In genomic region chr8:126429635-126430034, GRCm38 (mm10) we compare ENCODE assay signal across 19 mouse cellular contexts. TPM values are rescaled to one million over a fixed set of nuclear protein-coding genes. Genes with fewer than 3 reads are reported as not detected.
DNase-seq lines count a peak whose midpoint lies in the region; TF ChIP-seq lines count a peak whose summit lies in the region.
"Had no signal": no experiment of that assay in that cellular context is flagged by ENCODE, and none has a peak within 500 bp of the region (broad histone marks: within the 10 kb centered on the region; RNA-seq: fewer than 3 reads in every experiment).

No protein-coding gene starts in this region.

- no peak for TF ChIP-seq POLR2A in cortical plate, adult 2 months (IDR thresholded peaks at IDR 0.05; ENCODE audit: extremely low read depth, insufficient read depth, low read length)

- TF ChIP-seq CTCF in layer of hippocampus, adult 2 months (conservative IDR thresholded peaks at IDR 0.05): no peak
- no peak for TF ChIP-seq CTCF in cortical plate, adult 2 months (IDR thresholded peaks at IDR 0.05; ENCODE audit: extremely low read depth, insufficient read depth, low read length)

- peaks cover 8% of the 10 kb centered on the region for H3K4me1 ChIP-seq in cortical plate, adult 2 months (ENCODE audit: control insufficient read depth, insufficient read depth, low read length)
- H3K4me1 ChIP-seq in heart, embryonic 10.5 days: no peaks in the 10 kb centered on the region
- H3K4me1 ChIP-seq: embryonic facial prominence, embryonic 10.5 days; embryonic facial prominence, embryonic 12.5 days; forebrain, embryonic 13.5 days; forebrain, embryonic 15.5 days had no signal

- DNase-seq in layer of hippocampus, adult 2 months (ENCODE audit: low spot score in 2 of 2): no peak
- no peak for DNase-seq in layer of hippocampus, postnatal 14 days (ENCODE audit: low spot score in 2 of 2)
- peak; percentile 41 to 70 for DNase-seq in left cerebral cortex, postnatal 25 days (ENCODE audit: low spot score in 2 of 2)
- no peak for DNase-seq in left cerebral cortex, adult 9 months (ENCODE audit: low spot score in 2 of 2)
- DNase-seq in heart, embryonic 10.5 days (ENCODE audit: low spot score): no peak
- DNase-seq: adrenal gland, adult 2 months; adrenal gland, postnatal 10 days; adrenal gland, postnatal 25 days; cerebellum, adult 11 months; cerebellum, adult 18-20 months; cerebellum, adult 8-10 months; cerebellum, adult 9-11 months; cerebellum, postnatal 14 days; cerebellum, postnatal 36 days had no signal

- peaks cover 79% of the 10 kb centered on the region for H3K36me3 ChIP-seq in heart, embryonic 10.5 days

- 89% methylated on average over 5 of the region's 5 CpGs for WGBS in heart, embryonic 10.5 days

- no peaks in the 10 kb centered on the region for H3K27me3 ChIP-seq in heart, embryonic 10.5 days (ENCODE audit: insufficient read depth, poor library complexity, severe bottlenecking)
- H3K27me3 ChIP-seq: embryonic facial prominence, embryonic 12.5 days; forebrain, embryonic 13.5 days; forebrain, embryonic 15.5 days had no signal

- intact Hi-C loops in left cerebral cortex, postnatal 25 days (cut with DNase I): no loop called here

- no peaks in the 10 kb centered on the region for H3K9me3 ChIP-seq in heart, embryonic 10.5 days
- H3K9me3 ChIP-seq: embryonic facial prominence, embryonic 10.5 days; embryonic facial prominence, embryonic 12.5 days; forebrain, embryonic 13.5 days; forebrain, embryonic 15.5 days had no signal

- H3K4me3 ChIP-seq in layer of hippocampus, adult 2 months: no peak overlapping the region
- H3K4me3 ChIP-seq in cortical plate, adult 2 months (ENCODE audit: insufficient read depth, low read length): no peak overlapping the region
- no peak overlapping the region for H3K4me3 ChIP-seq in heart, embryonic 10.5 days
- H3K4me3 ChIP-seq: embryonic facial prominence, embryonic 10.5 days; embryonic facial prominence, embryonic 12.5 days; forebrain, embryonic 13.5 days; forebrain, embryonic 15.5 days had no signal

- H3K27ac ChIP-seq in layer of hippocampus, adult 2 months: 0 out of 2 replicates have a peak overlapping the region, but pooled peaks have one; percentile 23
- peak overlapping the region; percentile 12; the same call in 1 of the 2 replicates for H3K27ac ChIP-seq in cortical plate, adult 2 months (ENCODE audit: insufficient read depth, low read length)
- H3K27ac ChIP-seq in heart, embryonic 10.5 days: no peak overlapping the region
- H3K27ac ChIP-seq: embryonic facial prominence, embryonic 10.5 days; embryonic facial prominence, embryonic 12.5 days; forebrain, embryonic 13.5 days; forebrain, embryonic 15.5 days had no signal

RNA-seq across cellular contexts. Expression of gene Coa6, which starts 7.3 kb away (rescaled TPM):
- total RNA-seq in layer of hippocampus, adult 2 months (2021): 10 to 100 TPM; 20.6 to 25.6 TPM
- total RNA-seq in layer of hippocampus, postnatal 14 days (2021): 10 to 100 TPM; 25.4 to 31.0 TPM
- total RNA-seq in left cerebral cortex, postnatal 25 days (2021): 10 to 100 TPM; 24.1 to 30.6 TPM
- polyA plus RNA-seq in cortical plate, adult 2 months (2012; rRNA removed): 43.8 and 46.9 TPM in 2 replicates
- 47.0 and 52.5 TPM in 2 replicates for polyA plus RNA-seq in heart, embryonic 10.5 days (2016; fragmentation: Nextera tagmentation; extraction: Ambion mirVana)

RNA-seq across cellular contexts. Expression of gene Tarbp1, which starts 45.2 kb away (rescaled TPM):
- 1 to 10 TPM; 4.6 to 4.9 TPM for total RNA-seq in layer of hippocampus, adult 2 months (2021)
- total RNA-seq in layer of hippocampus, postnatal 14 days (2021): 1 to 10 TPM; 4.0 to 4.7 TPM
- total RNA-seq in left cerebral cortex, postnatal 25 days (2021): 1 to 10 TPM; 3.6 to 4.2 TPM
- polyA plus RNA-seq in cortical plate, adult 2 months (2012; rRNA removed): 5.5 and 6.2 TPM in 2 replicates
- 1.9 and 2.7 TPM in 2 replicates for polyA plus RNA-seq in heart, embryonic 10.5 days (2016; fragmentation: Nextera tagmentation; extraction: Ambion mirVana)

Comparison
In these comparisons a context has a peak if more than half of its experiments do, and no peak if none do; other contexts are left out.
1. DNase-seq: peak in left cerebral cortex, postnatal 25 days (2 of 2); none in layer of hippocampus, adult 2 months (0 of 2), layer of hippocampus, postnatal 14 days (0 of 2), left cerebral cortex, adult 9 months (0 of 2) and heart, embryonic 10.5 days (single experiment).